Mouse (Mus musculus): ENCODE results near the gene Rgs3.
A peak's percentile ranks its signal among the peaks of the same experiment; 100 is the strongest.

Gene Rgs3

DNA sequence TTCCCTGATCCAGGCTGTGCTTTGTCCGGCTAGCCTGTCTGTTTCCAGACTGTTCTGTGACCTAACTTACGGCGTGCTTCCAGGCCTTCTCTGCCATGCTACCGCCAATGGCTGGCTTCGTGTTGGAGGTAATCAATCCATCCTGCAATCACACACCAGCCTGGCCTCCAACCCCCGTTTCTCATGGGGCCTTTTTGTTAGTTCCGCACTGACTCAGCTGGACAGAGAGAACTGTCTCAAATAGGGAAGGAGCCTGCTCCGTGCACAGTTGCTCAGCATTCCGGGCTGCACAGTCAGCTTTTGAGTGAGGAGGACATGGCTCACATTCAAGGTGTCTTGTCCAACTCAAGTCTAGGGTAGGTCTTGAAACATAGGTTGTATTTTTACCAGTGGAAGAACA is 69.8 kb downstream of the Rgs3 start:
- no peak for DNase-seq (ENCODE audit: low read depth)

DNA sequence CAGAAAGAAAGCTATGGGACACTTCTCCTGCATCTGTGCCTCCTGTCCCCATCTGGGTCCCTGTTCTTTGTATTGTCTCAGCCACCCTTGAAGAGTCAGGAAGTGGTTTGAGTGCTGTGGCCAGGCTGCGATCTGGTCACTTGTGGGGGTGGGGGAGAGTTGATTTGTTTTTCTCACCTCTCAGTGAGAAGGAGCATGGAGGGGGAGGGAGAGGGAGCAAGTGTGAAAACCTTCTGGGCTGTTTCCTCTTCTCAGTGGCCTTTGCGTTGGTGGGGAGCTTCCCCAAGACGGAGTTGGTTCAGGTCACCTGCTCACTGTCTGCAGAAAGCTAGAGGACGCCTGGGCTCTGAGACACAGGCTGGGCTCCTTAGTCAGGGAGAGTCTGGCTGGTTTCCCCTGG is 70.3 kb downstream of the Rgs3 start:
- DNase-seq (ENCODE audit: low read depth): peak; percentile 76

- DNase-seq (ENCODE audit: low read depth): no peak
These were observed 73.6 kb downstream of the Rgs3 start for GRCm38 (mm10) chr4:62633243-62633642.

DNA sequence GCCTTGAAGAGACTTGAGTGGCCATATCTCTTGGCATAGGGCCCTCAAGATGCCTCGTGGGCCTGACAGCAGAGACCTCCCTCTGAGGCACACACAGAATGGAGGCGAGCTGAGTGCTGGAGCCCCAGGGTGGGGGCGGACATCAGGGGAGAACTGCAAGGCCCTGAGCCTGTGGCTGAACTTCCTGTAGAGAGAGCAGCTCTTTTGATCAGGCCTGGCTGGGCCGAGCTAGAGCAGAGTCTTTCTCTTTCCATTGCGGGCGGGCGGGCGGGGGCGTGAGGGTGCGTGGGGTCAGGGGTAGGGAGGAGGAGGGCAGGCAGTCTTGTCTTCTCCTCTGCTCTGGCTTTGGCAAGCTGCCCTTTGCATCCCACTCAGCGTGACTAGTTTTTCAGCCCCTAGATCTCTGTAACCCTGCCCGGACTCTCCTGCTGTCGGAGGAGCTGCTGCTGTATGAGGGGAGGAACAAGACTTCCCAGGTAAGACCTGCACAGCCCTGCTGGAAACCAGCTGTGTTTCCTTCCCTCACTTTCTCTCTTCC is 74.5 kb downstream of the Rgs3 start:
- DNase-seq (ENCODE audit: low read depth): no peak

GRCm38 (mm10) chr4:62634840-62635239 is 75.2 kb downstream of the Rgs3 start:
- no peak for DNase-seq (ENCODE audit: low read depth)

GRCm38 (mm10) chr4:62636047-62636446 is 76.4 kb downstream of the Rgs3 start:
- DNase-seq (ENCODE audit: low read depth): no peak

- peak; percentile 41 for DNase-seq (ENCODE audit: low read depth)
These were observed 78.4 kb downstream of the Rgs3 start for GRCm38 (mm10) chr4:62637856-62638604.

DNA sequence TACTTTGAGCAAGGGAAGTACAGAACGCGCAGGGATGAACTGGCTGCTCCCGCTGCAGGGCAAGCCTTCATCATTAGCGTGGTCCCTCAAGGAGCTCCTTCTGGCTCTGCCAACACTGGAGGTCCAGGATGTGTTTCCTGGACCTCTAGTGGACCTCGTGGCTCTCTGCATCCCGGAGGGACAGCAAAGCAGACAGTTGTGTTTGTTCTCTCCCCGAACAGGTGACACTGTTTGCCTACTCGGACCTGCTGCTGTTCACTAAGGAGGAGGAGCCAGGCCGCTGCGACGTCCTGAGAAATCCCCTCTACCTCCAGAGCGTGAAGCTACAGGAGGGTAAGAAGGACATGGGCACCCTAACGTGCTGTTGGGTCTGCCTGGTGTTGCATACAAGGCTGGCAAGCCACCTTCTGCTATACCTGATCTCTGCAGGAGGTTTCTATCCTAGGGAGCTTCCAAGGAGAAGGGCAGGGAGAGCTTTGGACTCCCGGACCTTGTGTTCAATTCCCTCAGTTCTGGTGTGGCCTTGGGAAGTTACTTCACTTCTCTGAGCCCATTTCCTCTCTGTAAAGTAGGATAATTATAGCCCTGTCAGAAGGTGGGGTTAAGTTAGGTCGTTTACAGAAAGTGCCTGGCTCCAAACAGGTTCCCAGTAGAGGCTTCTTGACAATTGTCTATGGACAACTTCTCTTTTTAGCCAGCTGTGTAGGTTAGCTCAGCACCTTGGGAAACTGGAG is 81.0 kb downstream of the Rgs3 start:
- no peak for DNase-seq (ENCODE audit: low read depth)

GRCm38 (mm10) chr4:62641230-62641589 is 81.6 kb downstream of the Rgs3 start:
- DNase-seq (ENCODE audit: low read depth): no peak

DNA sequence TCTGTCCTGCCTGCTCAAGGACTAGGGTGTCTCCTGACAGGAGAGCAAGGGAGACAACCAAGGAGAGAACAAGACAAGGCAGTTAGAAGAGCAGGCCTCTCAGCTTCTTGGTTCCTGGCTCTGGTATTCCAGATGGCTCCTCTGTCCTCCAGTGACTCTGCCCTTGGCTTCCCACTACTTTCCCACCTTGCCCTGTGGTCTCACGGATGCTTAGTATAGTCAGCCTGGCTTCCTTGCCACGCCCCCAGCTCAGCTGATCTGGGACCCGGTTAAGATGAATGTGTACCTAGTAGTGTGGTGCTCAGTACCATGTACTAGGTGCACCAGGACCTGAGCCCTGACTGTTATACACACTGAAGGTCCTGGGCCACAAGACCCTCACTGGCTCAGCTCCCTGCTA is 82.0 kb downstream of the Rgs3 start:
- DNase-seq (ENCODE audit: low read depth): no peak

DNA sequence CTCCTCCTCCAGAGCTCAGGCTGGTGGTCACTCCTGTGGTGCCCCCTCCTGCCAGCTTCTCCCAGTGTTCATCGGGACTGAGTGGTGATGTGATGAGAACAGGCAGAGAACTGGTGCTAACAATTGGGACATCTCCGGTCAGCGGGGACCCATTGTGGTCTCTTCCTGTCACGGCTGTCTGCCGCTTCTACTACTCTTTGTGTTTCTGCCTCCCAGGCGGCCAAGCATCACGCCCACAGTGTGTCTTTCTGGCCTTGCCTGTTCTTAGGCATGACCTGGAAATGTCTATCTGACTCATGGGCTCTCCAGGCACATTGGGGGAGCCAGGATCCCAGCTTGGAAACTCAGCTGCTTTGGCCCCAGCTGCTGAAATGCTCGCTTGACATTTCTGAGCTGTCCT is 83.8 kb downstream of the Rgs3 start:
- DNase-seq (ENCODE audit: low read depth): no peak

GRCm38 (mm10) chr4:62644031-62644793 is 84.6 kb downstream of the Rgs3 start:
- DNase-seq (ENCODE audit: low read depth): no peak

DNA sequence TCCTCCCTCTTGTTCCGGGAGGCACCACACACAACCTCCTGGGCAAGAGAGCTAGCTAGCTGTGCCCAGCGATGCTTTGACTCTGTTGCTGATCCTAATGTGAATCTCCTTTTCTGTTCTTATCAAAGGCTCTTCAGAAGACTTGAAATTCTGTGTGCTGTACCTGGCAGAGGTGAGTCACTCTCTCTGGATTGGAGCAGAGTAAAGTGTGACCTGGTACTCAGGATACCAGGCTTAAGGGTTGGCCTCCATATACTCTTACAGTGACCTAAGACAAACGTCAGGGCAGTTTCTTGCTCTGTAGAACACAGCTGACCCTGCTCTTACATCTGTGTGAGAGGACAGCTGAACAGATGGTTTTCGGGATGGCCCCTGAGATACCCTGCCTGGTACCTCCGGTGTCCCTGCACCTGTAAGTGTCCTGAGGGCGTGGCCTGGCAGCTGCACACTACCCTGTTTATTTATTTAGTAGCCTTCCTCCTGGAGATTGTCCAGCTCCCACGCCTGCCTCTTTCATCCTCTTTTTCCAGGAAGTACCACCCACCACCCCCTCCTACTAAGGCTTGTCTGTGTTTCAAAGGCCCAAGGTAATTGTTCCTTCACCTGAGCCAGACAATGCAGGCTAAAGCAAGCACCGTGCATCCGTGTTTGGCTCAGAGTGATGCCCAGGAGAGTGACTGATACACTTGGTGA is 87.1 kb downstream of the Rgs3 start:
- DNase-seq (ENCODE audit: low read depth): no peak

DNA sequence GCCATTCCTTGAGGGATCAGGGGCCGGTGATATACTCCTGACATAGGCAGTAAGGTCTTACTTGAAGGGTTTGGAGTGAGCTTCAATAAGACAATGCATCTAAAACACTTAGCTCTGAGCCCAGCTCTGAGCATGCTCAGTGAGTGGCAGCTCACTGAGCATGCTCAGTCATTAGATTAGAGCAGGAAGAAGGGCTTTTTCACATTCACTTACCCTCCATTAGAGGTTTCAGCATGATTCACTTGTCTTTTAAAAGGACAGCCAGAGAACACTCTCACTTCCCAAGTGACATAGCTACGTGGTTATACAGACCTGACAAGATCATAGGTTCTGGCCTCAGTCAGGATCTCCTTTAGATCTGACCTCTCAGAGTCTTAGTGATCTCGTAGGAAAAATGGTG is 89.2 kb downstream of the Rgs3 start:
- DNase-seq (ENCODE audit: low read depth): no peak

DNA sequence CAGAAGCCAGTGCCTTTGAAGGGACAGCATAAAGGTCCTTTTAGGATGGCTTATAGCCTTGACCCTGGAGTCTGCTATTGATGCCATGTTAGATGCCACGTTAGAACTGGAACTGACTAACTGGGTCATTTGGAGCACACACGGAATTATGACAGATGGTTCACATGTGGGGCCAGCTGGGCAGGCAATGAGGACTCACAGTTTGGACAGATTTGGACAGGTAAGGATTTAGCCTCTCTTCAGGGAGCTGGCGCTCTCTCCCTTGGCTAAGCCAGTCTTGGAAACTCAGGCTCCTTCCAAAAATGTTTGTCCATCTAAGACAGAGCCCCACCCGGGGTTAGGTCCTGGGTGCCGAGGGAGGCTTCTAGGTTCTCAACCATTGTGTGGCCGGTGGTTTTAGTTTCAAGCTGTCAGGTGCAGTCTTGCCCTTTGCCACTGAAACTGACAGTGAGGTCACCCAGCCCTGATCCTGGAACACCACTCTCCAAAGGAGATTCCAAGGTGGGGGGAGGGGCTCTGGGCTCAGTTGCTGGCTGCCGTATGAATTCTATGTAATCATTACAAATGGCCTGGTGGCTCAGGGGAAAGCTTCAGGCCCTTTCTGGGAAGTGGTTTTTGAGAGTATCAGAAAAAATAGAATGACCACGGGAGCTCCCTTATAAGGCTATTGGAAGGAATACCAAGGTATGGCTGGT is 90.0 kb downstream of the Rgs3 start:
- no peak for DNase-seq (ENCODE audit: low read depth)

- DNase-seq (ENCODE audit: low read depth): no peak
These were observed 91.6 kb downstream of the Rgs3 start for GRCm38 (mm10) chr4:62651179-62651760.

DNA sequence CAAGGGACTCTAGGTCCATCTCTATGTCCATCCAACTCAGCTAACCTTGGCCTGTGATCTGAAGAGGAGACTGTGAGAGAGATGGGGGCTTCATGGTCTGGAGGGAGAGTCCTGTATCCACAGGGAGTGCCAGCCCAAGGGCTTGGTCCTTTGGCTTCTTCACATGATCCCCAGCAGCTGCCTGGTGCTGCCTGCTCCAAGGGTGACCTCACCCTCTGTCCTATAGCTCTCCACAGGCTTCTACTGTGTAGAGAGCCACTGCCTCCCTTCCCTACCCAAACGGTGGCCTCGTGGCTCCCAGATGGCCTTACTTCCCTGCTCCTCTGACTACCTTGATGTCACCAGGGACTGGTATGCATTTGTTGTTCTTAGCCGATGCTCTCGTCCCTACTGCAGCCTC is 92.6 kb downstream of the Rgs3 start:
- no peak for DNase-seq (ENCODE audit: low read depth)

- DNase-seq (ENCODE audit: low read depth): no peak
These were observed 93.5 kb downstream of the Rgs3 start for GRCm38 (mm10) chr4:62652921-62653757.

- no peak for DNase-seq (ENCODE audit: low read depth)
These were observed 94.4 kb downstream of the Rgs3 start for GRCm38 (mm10) chr4:62653922-62654661.

All from 416B (cell line).